8 mouse cellular contexts compared by ENCODE assay signal in genomic region chr9:69092119-69093013, GRCm38 (mm10).
DNase-seq lines count a peak whose midpoint lies in the region; ATAC-seq and TF ChIP-seq lines count a peak whose summit lies in the region.

No protein-coding gene starts in this region.

- peak overlapping the region; percentile 50 to 67 for H3K27ac ChIP-seq in heart, embryonic 14.5 days (replicated peaks in 1 of 2; ENCODE audit: control insufficient read depth in 1 of 2, insufficient read depth in 1 of 2, low read depth in 2 of 2, low read length in 2 of 2)
- peak overlapping the region; percentile 80 for H3K27ac ChIP-seq in lung, embryonic 14.5 days (ENCODE audit: low read depth)
- 0 out of 2 replicates have a peak overlapping the region, but pooled peaks have one; percentile 13 for H3K27ac ChIP-seq in stomach, embryonic 15.5 days

- no peaks in the 10 kb centered on the region for H3K9me3 ChIP-seq in heart, embryonic 14.5 days (ENCODE audit: control insufficient read depth, low read length)
- no peaks in the 10 kb centered on the region for H3K9me3 ChIP-seq in lung, embryonic 14.5 days (ENCODE audit: low read depth, low read length)
- no peaks in the 10 kb centered on the region for H3K9me3 ChIP-seq in stomach, embryonic 15.5 days

- no peak overlapping the region for H3K4me3 ChIP-seq in heart, embryonic 14.5 days (ENCODE audit: control insufficient read depth in 1 of 2, insufficient read depth in 1 of 2, low read depth in 1 of 2, low read length in 2 of 2)
- no peak overlapping the region for H3K4me3 ChIP-seq in lung, embryonic 14.5 days (ENCODE audit: low read depth, low read length)
- H3K4me3 ChIP-seq in stomach, embryonic 15.5 days (replicated peaks) = no peak overlapping the region

- peak; percentile 84 for ATAC-seq in heart, embryonic 14.5 days (ENCODE audit: insufficient number of reproducible peaks, insufficient read depth, low FRiP score, low read depth)
- peak; percentile 87 for ATAC-seq in lung, embryonic 14.5 days (ENCODE audit: insufficient read depth)
- peak; percentile 78 for ATAC-seq in stomach, embryonic 15.5 days (ENCODE audit: insufficient read depth, low FRiP score, low read depth)
- no peak for ATAC-seq in inflammation-experienced regulatory T-cells, adult 6 months

- TF ChIP-seq CTCF in lung, embryonic 14.5 days (IDR thresholded peaks at IDR 0.05; ENCODE audit: low read depth) = no peak

- H3K36me3 ChIP-seq in heart, embryonic 14.5 days (ENCODE audit: control insufficient read depth, insufficient read depth, low read length) = no peaks in the 10 kb centered on the region
- no peaks in the 10 kb centered on the region for H3K36me3 ChIP-seq in lung, embryonic 14.5 days (ENCODE audit: insufficient read depth)
- H3K36me3 ChIP-seq in stomach, embryonic 15.5 days = no peaks in the 10 kb centered on the region

- peak; percentile 3 for DNase-seq in 3T3-L1 (ENCODE audit: low read depth, low spot score)
- DNase-seq in adrenal gland, adult (ENCODE audit: inconsistent age in 2 of 2, low spot score in 1 of 2) = peak; percentile 95 to 98
- DNase-seq in embryo, embryonic 9.5 days (ENCODE audit: extremely low spot score) = peak; percentile 16
- DNase-seq in layer of hippocampus, adult 18-20 months (ENCODE audit: low spot score in 2 of 2) = peak; percentile 7 to 29
- peak; percentile 90 for DNase-seq in lung, embryonic 14.5 days

- peaks cover 11 to 12% of the 10 kb centered on the region in 2 experiments for H3K4me1 ChIP-seq in heart, embryonic 14.5 days (ENCODE audit: control insufficient read depth in 2 of 2, insufficient read depth in 2 of 2, low read length in 2 of 2)
- peaks cover 10% of the 10 kb centered on the region for H3K4me1 ChIP-seq in lung, embryonic 14.5 days (ENCODE audit: insufficient read depth)
- H3K4me1 ChIP-seq in stomach, embryonic 15.5 days = peaks cover 9% of the 10 kb centered on the region

- H3K4me2 ChIP-seq in heart, embryonic 14.5 days (ENCODE audit: low read length) = peak overlapping the region; percentile 1; the same call in 1 of the 2 replicates
- H3K4me2 ChIP-seq in lung, embryonic 14.5 days = peak overlapping the region; percentile 27; the same call in 1 of the 2 replicates
- peak overlapping the region; percentile 9; the same call in 1 of the 2 replicates for H3K4me2 ChIP-seq in stomach, embryonic 15.5 days

- H3K9ac ChIP-seq in heart, embryonic 14.5 days (ENCODE audit: low read length) = no peak overlapping the region
- no peak overlapping the region for H3K9ac ChIP-seq in lung, embryonic 14.5 days
- no peak overlapping the region for H3K9ac ChIP-seq in stomach, embryonic 15.5 days

- WGBS in heart, embryonic 14.5 days = 44% methylated on average over 15 of the region's 15 CpGs
- 42% methylated on average over 15 of the region's 15 CpGs for WGBS in lung, embryonic 14.5 days
- 50% methylated on average over 15 of the region's 15 CpGs for WGBS in stomach, embryonic 15.5 days

- no peaks in the 10 kb centered on the region for H3K27me3 ChIP-seq in heart, embryonic 14.5 days (ENCODE audit: control insufficient read depth, insufficient read depth, low read length)
- H3K27me3 ChIP-seq in lung, embryonic 14.5 days (ENCODE audit: insufficient read depth, low read length) = no peaks in the 10 kb centered on the region
- no peaks in the 10 kb centered on the region for H3K27me3 ChIP-seq in stomach, embryonic 15.5 days (replicated peaks)

Comparison
In these comparisons a context has a peak if more than half of its experiments do, and no peak if none do; other contexts are left out.
1. DNase-seq: peak in every context shown above with its lines; median percentile 96 in adrenal gland, adult; 90 in lung, embryonic 14.5 days; 18 in layer of hippocampus, adult 18-20 months; 16 in embryo, embryonic 9.5 days; 3 in 3T3-L1.
2. H3K27ac ChIP-seq: peak in every context shown above with its lines; median percentile 80 in lung, embryonic 14.5 days; 58 in heart, embryonic 14.5 days; 13 in stomach, embryonic 15.5 days.